Mouse (Mus musculus) retina, adult 2 months (tissue): Measurements from ENCODE around the gene Tnfrsf8.

Source experiments
- DNase-seq: peaks from one replicate; pipeline ENCODE4 v3.0.0-alpha.2; 2012; ENCODE audit warnings: low read depth, low spot score

Gene Tnfrsf8

DNA sequence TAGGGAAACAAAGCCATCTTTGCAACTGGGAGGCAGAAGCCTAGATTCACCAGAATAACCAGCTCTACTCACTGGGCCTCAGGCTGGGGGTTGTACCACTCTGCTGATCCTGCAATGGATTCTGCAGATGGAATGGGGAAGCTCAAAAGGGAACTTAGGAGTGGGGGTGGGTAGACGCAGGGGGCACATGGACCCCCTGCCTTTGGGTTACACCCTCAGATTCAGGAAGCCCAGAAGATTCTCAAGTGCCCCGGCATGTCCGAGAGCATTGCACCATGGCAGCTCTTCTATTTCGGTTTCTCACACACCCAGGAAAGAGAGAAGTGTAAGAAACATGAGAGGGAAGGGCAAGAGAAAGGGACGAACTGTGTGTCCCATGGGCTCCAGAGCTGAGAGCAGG is 44.8 kb downstream of the Tnfrsf8 start:
- DNase-seq, result no peak

- DNase-seq, result no peak
Observed at GRCm38 (mm10) chr4:145267631-145268110, 47.3 kb downstream of the Tnfrsf8 start.

- DNase-seq, result no peak
Observed at GRCm38 (mm10) chr4:145266505-145266904, 48.5 kb downstream of the Tnfrsf8 start.

DNA sequence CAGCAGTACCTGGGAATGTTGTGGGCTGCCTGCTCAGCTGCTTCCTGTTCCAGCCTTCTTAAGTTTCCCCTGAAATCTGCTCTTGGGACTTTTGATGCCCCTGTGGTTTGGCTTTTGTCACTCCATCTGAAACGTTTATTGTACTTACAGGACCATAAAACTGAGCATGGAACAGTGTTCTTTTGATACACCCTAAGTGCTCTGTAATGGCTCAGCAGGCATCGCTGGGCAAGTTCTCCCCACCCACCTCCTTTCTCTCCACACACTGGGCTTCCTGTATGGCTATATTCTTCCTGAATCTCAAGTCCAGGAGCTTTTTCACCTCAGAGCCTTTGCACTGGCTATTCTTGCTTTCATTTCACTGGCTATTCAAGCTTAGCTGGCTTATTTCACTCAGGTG is 50.2 kb downstream of the Tnfrsf8 start:
- no peak for DNase-seq

DNA sequence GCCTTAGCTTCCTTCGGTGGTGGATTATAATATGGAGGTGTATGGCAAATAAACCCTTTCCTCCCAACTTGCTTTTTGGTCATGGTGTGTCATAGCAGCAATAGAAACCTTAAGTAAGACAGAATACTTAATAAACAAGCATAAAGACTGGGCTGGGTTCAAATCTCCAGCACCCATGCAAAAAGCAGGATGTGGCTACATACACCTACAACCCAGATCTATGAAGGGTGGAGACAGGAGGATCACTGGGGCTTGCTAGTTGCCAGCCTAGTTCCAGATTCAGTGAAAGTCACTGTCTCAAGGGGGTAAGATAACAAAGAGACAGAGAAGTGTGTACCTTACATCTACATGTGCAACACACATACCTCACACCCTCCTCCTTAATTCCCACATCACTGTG is 51.4 kb downstream of the Tnfrsf8 start:
- no peak for DNase-seq

- no peak for DNase-seq
Observed at GRCm38 (mm10) chr4:145260802-145261201, 54.2 kb downstream of the Tnfrsf8 start.

- no peak for DNase-seq
Observed at GRCm38 (mm10) chr4:145257751-145258434, 57.1 kb downstream of the Tnfrsf8 start.

DNA sequence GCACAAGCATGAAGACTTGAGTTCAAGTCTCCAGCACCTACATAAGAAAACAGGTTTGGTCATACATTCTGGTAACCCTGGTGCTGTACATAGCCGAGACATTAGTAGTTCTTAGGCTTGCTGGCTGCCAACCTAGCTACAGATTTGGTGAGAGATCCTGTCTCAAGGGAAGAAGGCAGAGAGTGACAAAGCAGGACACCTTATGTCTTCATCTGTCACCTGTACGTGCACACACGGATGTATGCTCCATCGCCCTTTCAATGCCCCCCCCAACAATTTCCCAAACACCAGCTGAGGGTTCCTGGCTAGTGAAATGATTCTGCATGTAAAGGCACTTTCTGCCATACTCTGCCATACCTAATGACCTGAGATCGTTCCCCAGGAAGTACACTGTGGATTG is 58.8 kb downstream of the Tnfrsf8 start:
- DNase-seq, result no peak

DNA sequence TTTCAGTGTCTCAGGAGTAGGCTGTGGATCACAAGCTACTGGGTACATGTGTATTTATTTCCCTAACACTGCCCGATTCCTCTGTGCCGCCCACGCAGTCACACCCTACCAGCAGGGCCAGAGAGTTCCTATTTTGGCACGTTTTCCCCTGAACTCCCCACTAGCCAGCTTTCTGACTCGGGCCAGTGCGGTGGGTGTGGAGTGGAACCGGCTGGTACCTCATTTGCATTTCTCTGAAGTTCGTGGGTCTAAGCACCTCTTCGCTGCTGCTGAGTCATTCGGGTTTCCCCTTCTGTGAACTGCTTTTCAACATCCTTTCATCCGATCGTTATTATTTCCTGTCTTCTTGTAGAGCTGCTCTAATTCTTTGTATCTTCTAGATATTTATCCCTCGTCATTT is 60.5 kb downstream of the Tnfrsf8 start:
- DNase-seq, result no peak

- no peak for DNase-seq
Observed at GRCm38 (mm10) chr4:145252611-145253010, 62.4 kb downstream of the Tnfrsf8 start.

DNA sequence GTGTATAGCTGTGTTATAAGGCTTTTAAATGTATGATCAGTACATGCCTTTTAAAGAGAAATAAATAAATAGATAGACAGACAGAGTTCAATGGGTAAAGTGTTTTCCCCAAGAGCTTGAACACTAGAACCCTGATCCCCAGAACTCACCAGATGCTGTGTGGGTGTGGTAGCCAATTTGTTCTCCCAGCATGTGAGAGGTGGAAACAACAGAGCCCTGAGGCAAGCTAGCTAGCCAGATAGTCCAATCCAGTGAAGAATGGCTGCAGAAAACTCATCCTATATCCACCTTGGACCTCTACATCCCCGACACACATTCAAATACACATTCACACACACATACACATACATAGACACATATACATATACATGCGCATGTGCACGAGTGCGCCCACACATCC is 63.4 kb downstream of the Tnfrsf8 start:
- no peak for DNase-seq

- no peak for DNase-seq
Observed at GRCm38 (mm10) chr4:145250002-145250401, 65.0 kb downstream of the Tnfrsf8 start.

DNA sequence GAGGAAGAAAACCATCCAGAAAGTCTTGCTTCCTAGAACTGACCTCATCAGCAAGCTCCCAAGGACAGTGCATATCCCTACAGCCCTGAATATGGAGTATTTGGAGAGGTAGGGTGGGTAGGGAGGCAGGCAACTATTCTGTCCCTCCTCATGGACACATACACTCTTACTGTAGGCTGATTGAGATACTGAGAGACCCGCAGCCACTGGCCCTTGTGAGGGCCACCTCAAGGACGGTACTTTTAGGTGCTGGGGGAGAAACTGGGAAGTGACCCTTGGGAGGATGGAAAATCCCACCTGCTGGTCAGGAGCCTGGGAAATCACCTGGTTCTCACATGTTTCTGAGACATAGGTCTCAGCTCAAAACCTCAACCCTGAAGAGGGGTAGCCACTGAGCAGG is 67.4 kb downstream of the Tnfrsf8 start:
- no peak for DNase-seq

- no peak for DNase-seq
Observed at GRCm38 (mm10) chr4:145246173-145247011, 68.6 kb downstream of the Tnfrsf8 start, which contains the start of gene Tnfrsf1b. Tnfrsf1b (minus strand) TSS chr4:145246870.

GRCm38 (mm10) chr4:145245581-145245980 is 69.4 kb downstream of the Tnfrsf8 start:
- DNase-seq, result no peak

DNA sequence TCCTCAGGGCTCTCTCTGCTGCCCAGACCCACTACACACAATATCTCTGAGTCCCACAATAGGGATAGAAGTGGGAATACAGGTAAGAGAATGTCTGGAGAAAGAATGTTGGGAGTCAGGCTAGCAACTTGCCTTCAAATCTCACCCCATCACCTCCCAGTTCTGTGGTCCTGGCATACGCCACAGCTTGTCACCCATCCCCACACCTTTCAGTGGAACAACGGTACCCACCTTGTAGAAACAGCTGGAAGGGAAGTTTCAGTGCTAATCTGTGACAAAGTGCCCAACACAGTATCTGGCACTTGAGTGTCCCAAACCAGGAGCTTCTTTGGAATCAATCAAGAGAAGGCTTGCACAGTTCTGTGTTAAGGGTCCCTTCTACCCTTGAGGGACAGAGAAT is 70.3 kb downstream of the Tnfrsf8 start:
- no peak for DNase-seq

DNA sequence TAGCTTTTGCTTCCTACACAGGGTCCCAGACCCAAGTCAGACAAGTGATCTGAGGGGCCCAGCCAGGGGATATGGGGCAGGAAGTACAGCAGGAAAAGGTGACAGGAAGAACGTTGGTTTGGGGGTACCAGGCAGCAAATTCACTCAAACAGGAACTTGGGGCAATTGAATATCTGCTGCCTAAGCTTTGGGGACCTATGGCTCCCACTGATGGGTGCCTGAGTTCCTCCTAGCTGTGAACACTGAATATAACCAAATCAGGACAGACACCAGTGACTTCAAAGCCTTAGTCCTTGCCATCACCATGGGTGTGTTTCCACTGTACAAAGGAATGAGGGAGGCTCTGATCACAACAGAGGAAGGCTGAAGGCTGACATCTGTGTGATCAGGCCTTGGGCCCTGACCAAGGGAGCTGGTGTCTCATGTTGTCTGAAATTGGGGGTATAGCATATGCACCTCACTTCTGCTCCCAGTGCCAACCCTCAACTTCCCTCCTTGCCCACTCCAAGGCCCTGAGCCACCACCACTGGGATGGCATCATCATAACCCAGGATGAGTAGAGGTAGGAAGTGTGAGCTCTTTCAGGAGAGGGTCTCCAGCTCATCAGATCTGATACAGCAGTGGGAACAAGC is 72.1 kb downstream of the Tnfrsf8 start:
- DNase-seq, result no peak

DNA sequence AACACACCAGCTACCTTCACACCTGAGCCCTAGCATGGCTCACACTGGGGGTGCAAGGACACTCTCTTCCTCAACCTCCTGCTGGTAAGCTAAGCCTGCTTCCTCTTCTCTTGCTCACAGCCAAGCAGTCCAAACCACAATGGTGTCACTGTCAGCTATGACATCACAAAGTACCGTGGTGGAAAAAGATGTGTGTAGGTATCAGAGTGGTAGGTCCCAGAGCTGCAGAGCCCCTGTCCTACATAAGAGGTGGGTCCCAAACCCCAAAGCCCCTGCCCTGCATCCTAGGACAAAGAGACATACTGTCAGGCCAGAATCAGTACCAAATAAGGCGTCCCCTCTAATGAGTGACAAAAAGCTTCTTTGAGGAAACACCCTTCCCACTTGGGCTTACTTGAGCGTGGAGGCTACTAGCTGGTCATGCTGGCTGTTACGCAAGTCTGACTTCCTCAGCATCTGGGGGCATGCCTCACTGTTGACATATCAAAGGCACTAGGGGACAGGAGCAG is 74.2 kb downstream of the Tnfrsf8 start:
- no peak for DNase-seq

DNA sequence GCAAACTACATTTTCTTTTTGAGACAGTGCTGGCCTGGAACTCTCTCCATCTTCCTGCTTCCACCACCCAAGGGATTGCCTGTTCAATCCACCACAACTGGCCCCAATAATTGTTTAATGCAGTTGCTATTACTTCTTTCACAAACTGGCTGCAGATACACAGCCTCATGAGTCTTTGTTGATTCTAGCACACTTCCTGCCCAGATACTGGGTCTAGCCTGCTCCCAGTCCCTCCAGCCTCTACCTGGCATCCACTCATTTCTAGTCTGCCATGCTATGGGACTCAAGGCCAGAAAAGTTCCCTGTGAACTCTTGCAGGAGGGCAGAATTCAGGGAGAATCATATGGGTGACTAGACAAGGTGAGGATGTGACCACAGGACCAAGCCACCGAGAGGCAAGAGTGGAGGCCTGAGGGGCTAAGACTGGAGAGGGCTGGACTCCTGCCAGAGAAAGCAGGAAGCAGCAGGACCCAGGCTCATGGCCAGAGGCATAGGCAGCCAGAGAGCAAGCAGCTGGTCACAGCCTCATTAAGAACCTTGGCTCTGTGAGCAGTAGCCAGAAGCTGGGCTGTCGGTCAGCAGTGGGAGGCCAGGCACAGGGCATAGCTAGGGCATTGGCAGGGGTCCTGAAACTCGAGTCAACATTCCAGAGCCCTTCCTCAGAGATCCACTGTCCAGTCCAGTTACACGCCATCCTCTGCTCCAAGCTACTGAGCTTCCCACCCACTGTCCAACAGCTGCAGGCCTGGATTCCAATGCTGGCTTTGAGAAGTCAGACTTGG is 75.7 kb downstream of the Tnfrsf8 start:
- no peak for DNase-seq

- DNase-seq, result no peak
Observed at GRCm38 (mm10) chr4:145236027-145236426, 78.9 kb downstream of the Tnfrsf8 start.

DNA sequence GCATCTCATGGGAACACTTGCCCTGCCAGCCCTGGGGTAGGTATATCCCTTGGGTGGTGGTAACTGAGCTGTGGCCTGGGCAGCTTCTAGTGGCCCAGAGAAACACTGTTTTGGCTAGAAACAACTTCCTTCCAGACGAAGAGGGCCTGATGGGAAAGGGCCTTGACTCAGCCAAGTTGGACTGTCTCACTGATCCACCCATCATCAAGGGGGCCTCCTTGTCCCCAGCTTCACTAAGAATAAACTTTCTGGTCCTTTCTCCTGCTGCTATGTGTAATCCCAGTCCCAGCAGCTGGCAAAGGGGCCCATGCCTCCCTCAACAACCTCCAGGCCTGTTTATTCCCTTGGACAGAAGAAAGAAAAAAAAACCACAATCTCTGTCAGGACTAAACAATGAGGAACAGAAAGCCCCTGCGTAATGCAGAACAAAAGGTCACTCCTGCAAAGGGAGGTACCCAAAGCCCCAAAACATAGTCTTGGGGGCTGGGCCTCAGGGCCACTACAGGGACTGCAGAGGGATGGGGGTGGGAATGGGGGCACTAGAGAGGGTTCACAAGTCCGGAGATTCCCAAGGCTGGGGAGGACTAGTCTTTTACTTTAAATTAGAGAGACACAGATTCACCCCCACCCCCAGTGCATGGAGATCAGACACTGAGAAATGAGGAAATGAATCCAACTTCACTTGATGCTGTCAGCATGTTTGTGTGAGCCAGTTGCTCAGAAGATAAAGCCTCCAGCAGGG is 81.3 kb downstream of the Tnfrsf8 start:
- no peak for DNase-seq
